Mouse (Mus musculus) heart, embryonic 13.5 days (tissue): ENCODE data around the gene Stambpl1. TPM values are rescaled to one million over a fixed set of nuclear protein-coding genes. Genes with fewer than 3 reads are reported as not detected.

Experiments used
- ATAC-seq: fragments of 200-750 bp; cut with Nextera tagmentation; 2 replicates; pipeline ENCODE4 v1.8.0; 2017; ENCODE audit warnings: moderate TSS enrichment; ENCODE audit not compliant: insufficient number of reproducible peaks, low FRiP score, low TSS enrichment; ENCODE audit errors: extremely low read depth
- H3K27ac ChIP-seq: fragments of 300-500 bp; sonication (generic); replicated peaks from 2 replicates; pipeline ENCODE4 v1.5.1; 2015; ENCODE audit warnings: moderate library complexity, mild to moderate bottlenecking, inconsistent platforms
- H3K27me3 ChIP-seq: fragments of 300-500 bp; sonication (generic); replicated peaks from 2 replicates; pipeline ENCODE4 v1.6.1; 2015; ENCODE audit warnings: mild to moderate bottlenecking, inconsistent platforms
- H3K36me3 ChIP-seq: fragments of 300-500 bp; sonication (generic); 2 replicates; pipeline ENCODE4 v1.6.1; 2015; ENCODE audit warnings: mild to moderate bottlenecking, inconsistent platforms
- H3K4me1 ChIP-seq: fragments of 300-500 bp; sonication (generic); 2 replicates; pipeline ENCODE4 v1.6.1; 2015; ENCODE audit warnings: inconsistent platforms
- H3K4me2 ChIP-seq: fragments of 300-500 bp; sonication (generic); 2 replicates; pipeline ENCODE4 v1.6.1; 2015; ENCODE audit warnings: inconsistent platforms, mild to moderate bottlenecking, moderate library complexity
- H3K4me3 ChIP-seq: fragments of 300-500 bp; sonication (generic); 2 replicates; pipeline ENCODE4 v1.5.1; 2015; ENCODE audit warnings: moderate library complexity, mild to moderate bottlenecking, inconsistent platforms
- H3K9ac ChIP-seq: fragments of 300-500 bp; sonication (generic); 2 replicates; pipeline ENCODE4 v1.6.1; 2015; ENCODE audit warnings: inconsistent platforms, mild to moderate bottlenecking, moderate library complexity
- H3K9me3 ChIP-seq: fragments of 300-500 bp; sonication (generic); 2 replicates; pipeline ENCODE4 v1.6.1; 2016; ENCODE audit warnings: inconsistent platforms
- WGBS: fragments of 180-500 bp; shearing (Covaris S2); methylation state at CpG from one replicate; pipeline ENCODE4 v1.1.7; 2015; ENCODE audit warnings: mixed read lengths; 5-methylcytosine and 5-hydroxymethylcytosine counted together
- polyA plus RNA-seq: library from polyadenylated mRNA; unstranded; fragments of >200 nt; fragmentation: Nextera tagmentation; extraction: Ambion mirVana; gene quantifications from 2 replicates; pipeline ENCODE4 v1.2.1, GENCODE M21; 2015

Gene Stambpl1
- polyA plus RNA-seq, 1 experiment from 2014 or later, result 5.5 TPM

GRCm38 (mm10) chr19:34174004-34174403 is 18.0 kb upstream of the Stambpl1 start:
- H3K27ac ChIP-seq, result no peak overlapping the region
- WGBS, result 33% methylated on average over 3 of the region's 3 CpGs
- H3K36me3 ChIP-seq, result no peaks in the 10 kb centered on the region
- H3K4me1 ChIP-seq, result peaks cover 5% of the 10 kb centered on the region; the same call in 1 of the 2 replicates
- no peak overlapping the region for H3K4me2 ChIP-seq
- no peak overlapping the region for H3K4me3 ChIP-seq
- H3K27me3 ChIP-seq, result no peaks in the 10 kb centered on the region
- no peaks in the 10 kb centered on the region for H3K9me3 ChIP-seq
- no peak for ATAC-seq
- H3K9ac ChIP-seq, result no peak overlapping the region

- Histone ChIP-seq H3K4me3 (no peak overlapping the region), H3K9ac (no peak overlapping the region), H3K9me3 (no peaks in the 10 kb centered on the region), H3K4me1 (peaks cover 2% of the 10 kb centered on the region; the same call in 1 of the 2 replicates), H3K27ac (no peak overlapping the region), H3K4me2 (no peak overlapping the region), H3K36me3 (no peaks in the 10 kb centered on the region), H3K27me3 (no peaks in the 10 kb centered on the region)
- WGBS, result 77% methylated on average over 4 of the region's 4 CpGs
- no peak for ATAC-seq
Measured at GRCm38 (mm10) chr19:34179136-34179535, 12.9 kb upstream of the Stambpl1 start.

GRCm38 (mm10) chr19:34180316-34180715 is 11.7 kb upstream of the Stambpl1 start:
- no peaks in the 10 kb centered on the region for H3K4me1 ChIP-seq
- no peak overlapping the region for H3K4me2 ChIP-seq
- H3K27me3 ChIP-seq, result no peaks in the 10 kb centered on the region
- no peaks in the 10 kb centered on the region for H3K9me3 ChIP-seq
- 60% methylated on average over 2 of the region's 2 CpGs for WGBS
- no peak overlapping the region for H3K9ac ChIP-seq
- no peak for ATAC-seq
- no peak overlapping the region for H3K4me3 ChIP-seq
- no peak overlapping the region for H3K27ac ChIP-seq
- no peaks in the 10 kb centered on the region for H3K36me3 ChIP-seq

- H3K27ac ChIP-seq, result no peak overlapping the region
- H3K27me3 ChIP-seq, result no peaks in the 10 kb centered on the region
- WGBS, result 72% methylated on average over 3 of the region's 3 CpGs
Measured at GRCm38 (mm10) chr19:34181234-34181633, 10.8 kb upstream of the Stambpl1 start.

GRCm38 (mm10) chr19:34182490-34182889 is 9.5 kb upstream of the Stambpl1 start:
- 75% methylated on average over 5 of the region's 5 CpGs for WGBS
- no peak for ATAC-seq

More at GRCm38 (mm10) chr19:34181234-34181633, 10.8 kb upstream of the Stambpl1 start:
- Histone ChIP-seq H3K4me1 (no peaks in the 10 kb centered on the region), H3K36me3 (no peaks in the 10 kb centered on the region), H3K9me3 (no peaks in the 10 kb centered on the region), H3K4me3 (no peak overlapping the region), H3K4me2 (no peak overlapping the region), H3K9ac (no peak overlapping the region)
- no peak for ATAC-seq

GRCm38 (mm10) chr19:34186845-34187244 is 5.2 kb upstream of the Stambpl1 start:
- no peak for ATAC-seq
- H3K9me3 ChIP-seq, result no peaks in the 10 kb centered on the region
- 81% methylated on average over 4 of the region's 4 CpGs for WGBS
- no peaks in the 10 kb centered on the region for H3K36me3 ChIP-seq
- H3K4me3 ChIP-seq, result no peak overlapping the region
- H3K4me1 ChIP-seq, result peaks cover 2% of the 10 kb centered on the region
- peaks cover 6% of the 10 kb centered on the region; the same call in 1 of the 2 replicates for H3K27me3 ChIP-seq
- H3K9ac ChIP-seq, result no peak overlapping the region
- no peak overlapping the region for H3K4me2 ChIP-seq
- H3K27ac ChIP-seq, result no peak overlapping the region

More at GRCm38 (mm10) chr19:34182490-34182889, 9.5 kb upstream of the Stambpl1 start:
- Histone ChIP-seq H3K27ac (no peak overlapping the region), H3K36me3 (no peaks in the 10 kb centered on the region), H3K9me3 (no peaks in the 10 kb centered on the region), H3K4me3 (no peak overlapping the region), H3K4me2 (no peak overlapping the region), H3K9ac (no peak overlapping the region), H3K27me3 (no peaks in the 10 kb centered on the region), H3K4me1 (no peaks in the 10 kb centered on the region)

GRCm38 (mm10) chr19:34191645-34192007 is 403 bp upstream of the Stambpl1 start:
- ATAC-seq, result no peak
- no peak overlapping the region for H3K27ac ChIP-seq
- peak overlapping the region; percentile 81 for H3K4me3 ChIP-seq
- no peaks in the 10 kb centered on the region for H3K9me3 ChIP-seq
- no peaks in the 10 kb centered on the region for H3K36me3 ChIP-seq
- H3K4me2 ChIP-seq, result peak overlapping the region; percentile 97
- 29% methylated on average over 10 of the region's 10 CpGs for WGBS
- peak overlapping the region; percentile 84 for H3K9ac ChIP-seq
- H3K27me3 ChIP-seq, result peaks cover 6% of the 10 kb centered on the region; the same call in 1 of the 2 replicates
- H3K4me1 ChIP-seq, result peaks cover 7% of the 10 kb centered on the region

- H3K4me1 ChIP-seq, result peaks cover 7% of the 10 kb centered on the region
- WGBS, result 7% methylated on average over 9 of the region's 9 CpGs
- no peak for ATAC-seq
Measured at GRCm38 (mm10) chr19:34193149-34193548, 1.1 kb downstream of the Stambpl1 start.

GRCm38 (mm10) chr19:34193683-34194082 is 1.7 kb downstream of the Stambpl1 start:
- H3K27me3 ChIP-seq, result peaks cover 6% of the 10 kb centered on the region; the same call in 1 of the 2 replicates
- 63% methylated on average over 9 of the region's 9 CpGs for WGBS
- H3K4me2 ChIP-seq, result peak overlapping the region; percentile 97
- no peak for ATAC-seq
- no peaks in the 10 kb centered on the region for H3K36me3 ChIP-seq
- peak overlapping the region; percentile 84; the same call in 1 of the 2 replicates for H3K9ac ChIP-seq
- H3K4me1 ChIP-seq, result peaks cover 7% of the 10 kb centered on the region
- peak overlapping the region; percentile 81 for H3K4me3 ChIP-seq
- no peak overlapping the region for H3K27ac ChIP-seq
- H3K9me3 ChIP-seq, result no peaks in the 10 kb centered on the region

More at GRCm38 (mm10) chr19:34193149-34193548, 1.1 kb downstream of the Stambpl1 start:
- H3K27me3 ChIP-seq, result peaks cover 6% of the 10 kb centered on the region; the same call in 1 of the 2 replicates
- peak overlapping the region; percentile 81 for H3K4me3 ChIP-seq
- no peaks in the 10 kb centered on the region for H3K36me3 ChIP-seq
- H3K4me2 ChIP-seq, result peak overlapping the region; percentile 97
- H3K27ac ChIP-seq, result no peak overlapping the region
- no peaks in the 10 kb centered on the region for H3K9me3 ChIP-seq
- peak overlapping the region; percentile 84 for H3K9ac ChIP-seq

- no peaks in the 10 kb centered on the region for H3K36me3 ChIP-seq
- H3K9me3 ChIP-seq, result no peaks in the 10 kb centered on the region
- no peak overlapping the region for H3K9ac ChIP-seq
- peaks cover 7% of the 10 kb centered on the region for H3K4me1 ChIP-seq
- H3K27ac ChIP-seq, result no peak overlapping the region
- 90% methylated on average over 6 of the region's 6 CpGs for WGBS
- no peak for ATAC-seq
- no peak overlapping the region for H3K4me3 ChIP-seq
- H3K4me2 ChIP-seq, result peak overlapping the region; percentile 97
- H3K27me3 ChIP-seq, result peaks cover 6% of the 10 kb centered on the region; the same call in 1 of the 2 replicates
Measured at GRCm38 (mm10) chr19:34194132-34194745, 2.2 kb downstream of the Stambpl1 start.

GRCm38 (mm10) chr19:34195031-34195430 is 3.0 kb downstream of the Stambpl1 start:
- H3K4me2 ChIP-seq, result no peak overlapping the region
- no peak overlapping the region for H3K9ac ChIP-seq
- H3K27me3 ChIP-seq, result peaks cover 6% of the 10 kb centered on the region; the same call in 1 of the 2 replicates
- H3K9me3 ChIP-seq, result no peaks in the 10 kb centered on the region
- no peak overlapping the region for H3K4me3 ChIP-seq
- no peaks in the 10 kb centered on the region for H3K36me3 ChIP-seq
- 70% methylated on average over 2 of the region's 2 CpGs for WGBS
- no peak for ATAC-seq
- H3K27ac ChIP-seq, result no peak overlapping the region
- H3K4me1 ChIP-seq, result peaks cover 7% of the 10 kb centered on the region

GRCm38 (mm10) chr19:34198066-34198465 is 6.0 kb downstream of the Stambpl1 start:
- H3K27me3 ChIP-seq, result no peaks in the 10 kb centered on the region
- no peak overlapping the region for H3K9ac ChIP-seq
- H3K27ac ChIP-seq, result no peak overlapping the region
- no peak overlapping the region for H3K4me3 ChIP-seq
- no peak overlapping the region for H3K4me2 ChIP-seq
- 92% methylated on average over 1 of the region's 1 CpGs for WGBS
- no peaks in the 10 kb centered on the region for H3K36me3 ChIP-seq
- ATAC-seq, result no peak
- no peaks in the 10 kb centered on the region for H3K9me3 ChIP-seq
- H3K4me1 ChIP-seq, result peaks cover 4% of the 10 kb centered on the region; the same call in 1 of the 2 replicates
